Mouse (Mus musculus) hindlimb bud, embryonic 11.5 days (tissue): ENCODE results near the gene Cnn3.

Experiments used
- DNase-seq: peaks from one replicate; pipeline ENCODE4 v3.0.0-alpha.2; 2012; ENCODE audit warnings: low read depth, low spot score; ENCODE audit errors: extremely low spot score

Gene Cnn3

GRCm38 (mm10) chr3:121418251-121418601 lies 8.1 kb upstream of the Cnn3 start:
- DNase-seq: no peak

GRCm38 (mm10) chr3:121418850-121419435 lies 7.4 kb upstream of the Cnn3 start:
- no peak for DNase-seq

GRCm38 (mm10) chr3:121422405-121422804 lies 3.9 kb upstream of the Cnn3 start:
- no peak for DNase-seq

- DNase-seq: no peak
Observed at GRCm38 (mm10) chr3:121426621-121427519, 573 bp downstream of the Cnn3 start.

- DNase-seq: peak; percentile 81
Observed at GRCm38 (mm10) chr3:121427520-121427908, 1.2 kb downstream of the Cnn3 start.

- DNase-seq: no peak
Observed at GRCm38 (mm10) chr3:121428230-121428629, 1.9 kb downstream of the Cnn3 start.

- DNase-seq: no peak
Observed at GRCm38 (mm10) chr3:121428696-121429259, 2.5 kb downstream of the Cnn3 start.

GRCm38 (mm10) chr3:121429469-121429868 lies 3.2 kb downstream of the Cnn3 start:
- DNase-seq: no peak

GRCm38 (mm10) chr3:121430289-121430936 lies 4.1 kb downstream of the Cnn3 start:
- no peak for DNase-seq

GRCm38 (mm10) chr3:121433359-121433758 lies 7.1 kb downstream of the Cnn3 start:
- no peak for DNase-seq

- peak; percentile 82 for DNase-seq
Observed at GRCm38 (mm10) chr3:121433968-121434533, 7.8 kb downstream of the Cnn3 start.

- DNase-seq: no peak
Observed at GRCm38 (mm10) chr3:121435296-121435695, 9.0 kb downstream of the Cnn3 start.

- no peak for DNase-seq
Observed at GRCm38 (mm10) chr3:121437070-121437469, 10.8 kb downstream of the Cnn3 start.

GRCm38 (mm10) chr3:121437996-121438395 lies 11.7 kb downstream of the Cnn3 start:
- no peak for DNase-seq

- DNase-seq: no peak
Observed at GRCm38 (mm10) chr3:121439623-121440161, 13.4 kb downstream of the Cnn3 start.

- DNase-seq: no peak
Observed at GRCm38 (mm10) chr3:121441504-121441903, 15.2 kb downstream of the Cnn3 start.

GRCm38 (mm10) chr3:121442288-121442687 lies 16.0 kb downstream of the Cnn3 start:
- DNase-seq: no peak

GRCm38 (mm10) chr3:121443861-121444271 lies 17.6 kb downstream of the Cnn3 start:
- DNase-seq: no peak

GRCm38 (mm10) chr3:121444414-121444813 lies 18.1 kb downstream of the Cnn3 start:
- no peak for DNase-seq

- DNase-seq: no peak
Observed at GRCm38 (mm10) chr3:121446454-121446853, 20.2 kb downstream of the Cnn3 start.

GRCm38 (mm10) chr3:121448029-121448468 lies 21.8 kb downstream of the Cnn3 start:
- no peak for DNase-seq
